35 mouse cellular contexts compared by ENCODE assay signal in genomic region chr1:172229215-172229614, GRCm38 (mm10). TPM values are rescaled to one million over a fixed set of nuclear protein-coding genes. Genes with fewer than 3 reads are reported as not detected.
"Had no signal": no experiment of that assay in that cellular context is flagged by ENCODE, and none has a peak within 500 bp of the region (broad histone marks: within the 10 kb centered on the region; RNA-seq: fewer than 3 reads in every experiment).

No protein-coding gene starts in this region.

- H3K4me1 ChIP-seq: hindbrain, embryonic 10.5 days; hindbrain, embryonic 13.5 days; hindbrain, embryonic 15.5 days; limb, embryonic 10.5 days; limb, embryonic 12.5 days; liver, embryonic 13.5 days; liver, embryonic 15.5 days had no signal

- H3K9ac ChIP-seq: heart, embryonic 12.5 days; hindbrain, embryonic 13.5 days; hindbrain, embryonic 15.5 days; limb, embryonic 12.5 days; liver, embryonic 13.5 days; liver, embryonic 15.5 days had no signal

- H3K4me3 ChIP-seq: gastrocnemius, adult 2 months; heart, embryonic 10.5 days; heart, embryonic 12.5 days; hindbrain, embryonic 10.5 days; hindbrain, embryonic 13.5 days; hindbrain, embryonic 15.5 days; layer of hippocampus, adult 2 months; left cerebral cortex, adult 2 months; limb, embryonic 10.5 days; limb, embryonic 12.5 days; liver, embryonic 13.5 days; liver, embryonic 15.5 days had no signal

- H3K27me3 ChIP-seq: heart, embryonic 12.5 days; hindbrain, embryonic 13.5 days; hindbrain, embryonic 15.5 days; limb, embryonic 12.5 days; liver, embryonic 13.5 days; liver, embryonic 15.5 days had no signal

- H3K27ac ChIP-seq: heart, embryonic 10.5 days; hindbrain, embryonic 10.5 days; hindbrain, embryonic 13.5 days; hindbrain, embryonic 15.5 days; hindbrain, postnatal 0 days; kidney, postnatal 0 days; layer of hippocampus, adult 2 months; left cerebral cortex, adult 2 months; limb, embryonic 10.5 days; limb, embryonic 12.5 days; liver, embryonic 13.5 days; liver, embryonic 15.5 days had no signal

- DNase-seq: gastrocnemius, adult 2 months; gastrocnemius, postnatal 10 days; gastrocnemius, postnatal 25 days; heart, adult 18-20 months; heart, postnatal 10 days; heart, postnatal 4 days; kidney, adult 18-20 months; kidney, adult 8-10 months; kidney, postnatal 25 days; kidney, postnatal 4 days; liver, embryonic 13.5 days had no signal

- H3K36me3 ChIP-seq: heart, embryonic 10.5 days; heart, embryonic 12.5 days; hindbrain, embryonic 10.5 days; hindbrain, embryonic 13.5 days; hindbrain, embryonic 15.5 days; limb, embryonic 10.5 days; limb, embryonic 12.5 days; liver, embryonic 13.5 days; liver, embryonic 15.5 days had no signal

RNA-seq across cellular contexts. Expression of gene Casq1, which starts 9.5 kb away (rescaled TPM):
- total RNA-seq: granulocyte monocyte progenitor cell, adult 5-6 weeks had no signal

RNA-seq across cellular contexts. Expression of gene Atp1a4, which starts 29.0 kb away (rescaled TPM):
- total RNA-seq: granulocyte monocyte progenitor cell, adult 5-6 weeks; heart, adult 18-20 months; heart, adult 8-10 months; heart, postnatal 10 days; heart, postnatal 25 days; layer of hippocampus, adult 2 months; layer of hippocampus, postnatal 10 days; layer of hippocampus, postnatal 25 days; left cerebral cortex, adult 2 months; left cerebral cortex, postnatal 14 days; left cerebral cortex, postnatal 36 days had no signal
- polyA plus RNA-seq: frontal cortex, adult 2 months; hindbrain, embryonic 10.5 days; hindbrain, embryonic 13.5 days; intestine, embryonic 14.5 days; intestine, embryonic 16.5 days; kidney, embryonic 14.5 days; kidney, postnatal 0 days; limb, embryonic 10.5 days; limb, embryonic 12.5 days; liver, embryonic 11.5 days; liver, embryonic 13.5 days had no signal
